Mouse (Mus musculus) thymus, adult 2 months (tissue): Measurements from ENCODE around the gene Apoc1.

Experiments used
- CTCF ChIP-seq: fragments of 200-500 bp; IDR thresholded peaks from 2 replicates; pipeline ENCODE4 v1.5.1; 2012; ENCODE audit warnings: mild to moderate bottlenecking, control low read depth, low read length, moderate library complexity, borderline replicate concordance; ENCODE audit not compliant: control insufficient read depth, poor library complexity, insufficient read depth; ENCODE audit errors: extremely low read depth
- POLR2A ChIP-seq: fragments of 200-500 bp; IDR thresholded peaks from 2 replicates; pipeline ENCODE4 v1.6.1; 2012; ENCODE audit warnings: mild to moderate bottlenecking, low read length, control low read depth, moderate library complexity; ENCODE audit not compliant: control insufficient read depth, poor library complexity, insufficient read depth; ENCODE audit errors: extremely low read depth

GRCm38 (mm10) chr7:19641223-19641622 is 51.2 kb downstream of the Apoc1 start:
- no peak for TF ChIP-seq POLR2A
- no peak for TF ChIP-seq CTCF
